Mouse (Mus musculus) lung, postnatal 4 days (tissue): ENCODE data around the gene Ccdc167.

ENCODE experiments used
- DNase-seq, 2 experiments: peaks; one replicate each; pipeline ENCODE4 v3.0.0; 2021

The Ccdc167 gene

GRCm38 (mm10) chr17:29716732-29717445, at the start of gene Ccdc167:
TSS of gene Ccdc167 (minus strand) at chr17:29717044.
- peak; percentile 96 to 97 for DNase-seq

GRCm38 (mm10) chr17:29765380-29765779, 48.5 kb upstream of the Ccdc167 start:
- DNase-seq: no peak

DNA sequence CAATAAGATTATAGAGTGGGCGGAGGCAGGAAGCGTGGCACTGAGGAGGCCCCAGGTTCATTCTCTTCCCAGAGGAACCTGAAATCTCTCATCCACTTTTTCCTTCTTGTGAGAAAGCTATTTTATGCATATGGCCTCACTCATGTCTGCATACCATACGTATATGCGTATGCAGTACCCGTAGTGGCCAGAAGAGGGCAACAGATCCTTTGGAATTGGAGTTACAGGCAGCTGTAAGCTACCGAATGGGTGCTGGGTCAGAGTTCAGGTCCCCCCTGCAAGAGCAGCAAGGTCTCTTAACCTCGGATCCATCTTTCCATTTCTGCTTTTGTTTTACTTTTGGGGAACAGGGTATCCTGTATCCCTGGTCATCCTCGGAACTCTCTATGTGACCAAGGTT, 45.7 kb upstream of the Ccdc167 start:
- peak in 1 of 2 experiments; percentile 49 for DNase-seq

GRCm38 (mm10) chr17:29761938-29762337, 45.1 kb upstream of the Ccdc167 start:
- no peak for DNase-seq

DNA sequence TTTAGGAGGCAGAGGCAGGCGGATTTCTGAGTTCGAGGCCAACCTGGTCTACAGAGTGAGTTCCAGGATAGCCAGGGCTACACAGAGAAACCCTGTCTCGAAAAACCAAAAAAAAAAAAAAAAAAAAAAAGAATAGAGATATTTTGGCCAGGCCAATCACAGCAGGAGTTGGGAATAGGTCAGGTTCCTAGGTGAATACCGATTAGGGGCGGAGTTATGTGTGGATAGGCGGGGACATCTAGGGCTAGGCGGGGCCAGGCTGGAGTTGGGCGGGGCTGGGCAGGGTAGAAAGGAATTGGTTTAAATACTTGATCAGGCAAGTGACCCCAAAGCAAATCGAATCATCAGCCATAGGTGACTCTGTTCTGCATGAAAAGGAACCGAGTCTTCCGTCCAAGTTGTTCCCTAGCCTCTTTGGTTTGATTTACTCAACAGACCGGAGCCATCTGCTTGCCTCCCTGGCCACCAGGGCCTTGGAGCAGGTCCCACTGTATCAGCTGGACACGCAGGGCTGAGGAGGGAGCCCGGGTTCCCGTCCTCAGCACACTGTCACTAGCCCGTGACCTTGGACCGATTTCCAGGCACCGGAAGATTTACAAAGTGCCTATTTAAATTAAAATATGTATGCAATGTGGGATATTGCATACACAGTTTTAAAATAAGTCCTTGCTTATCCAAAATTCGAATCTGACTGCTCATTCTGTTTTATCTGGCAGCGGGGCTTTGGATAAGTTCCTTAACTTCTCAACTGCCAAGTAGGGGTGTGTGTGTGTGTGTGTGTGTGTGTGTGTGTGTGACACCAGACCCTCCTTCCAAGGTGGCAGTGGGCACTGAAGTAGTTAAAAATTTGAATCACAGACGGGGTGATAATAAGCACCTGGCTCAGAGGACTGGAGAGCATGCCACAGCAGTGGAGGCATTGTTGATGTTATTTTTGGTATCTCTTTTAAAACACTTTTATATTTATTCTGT, 43.8 kb upstream of the Ccdc167 start:
- DNase-seq: peak; percentile 39 to 82

DNA sequence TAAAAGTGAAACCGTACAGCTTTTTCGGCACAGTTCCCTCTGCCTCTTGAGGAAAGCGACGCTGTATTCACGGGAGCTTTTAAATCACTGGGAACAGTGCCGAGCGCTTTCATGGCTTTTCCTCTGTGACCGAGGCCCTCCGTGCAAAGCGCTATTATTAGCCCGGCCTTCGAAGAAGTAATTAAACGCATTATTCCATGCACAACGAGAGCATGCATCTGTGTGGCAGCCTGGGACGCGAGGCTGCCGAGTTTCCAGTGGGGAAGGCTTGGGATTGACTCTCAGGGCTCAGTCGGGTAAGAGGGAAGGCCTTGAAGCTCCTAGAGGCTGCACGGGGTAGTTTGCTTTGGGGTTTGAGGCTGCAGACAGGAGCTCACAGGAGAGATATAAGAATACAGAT, 43.1 kb upstream of the Ccdc167 start:
- no peak for DNase-seq

- DNase-seq: no peak
These were observed 39.5 kb upstream of the Ccdc167 start for GRCm38 (mm10) chr17:29756381-29756780.

GRCm38 (mm10) chr17:29754510-29754909, 37.7 kb upstream of the Ccdc167 start:
- no peak for DNase-seq

DNA sequence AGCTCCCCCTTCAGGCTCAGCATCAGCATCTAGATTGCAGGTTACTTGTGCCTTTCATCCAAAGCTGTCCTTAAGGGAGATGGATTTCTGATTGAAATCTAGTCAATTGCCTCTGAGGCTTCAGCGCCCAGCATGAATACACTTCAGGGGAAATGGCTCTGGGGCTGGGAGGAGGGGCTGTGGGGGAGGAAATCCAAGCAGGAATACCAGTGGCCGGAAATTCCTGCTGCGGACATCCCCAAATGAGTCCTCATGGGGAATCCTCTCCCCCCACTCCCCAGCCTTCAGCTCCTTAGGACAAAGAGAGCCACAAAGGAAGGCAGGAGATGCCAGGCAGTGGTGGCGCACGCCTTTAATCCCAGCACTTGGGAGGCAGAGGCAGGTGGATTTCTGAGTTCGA, 30.6 kb upstream of the Ccdc167 start:
- DNase-seq: no peak

GRCm38 (mm10) chr17:29737849-29738804, 21.3 kb upstream of the Ccdc167 start:
- peak; percentile 73 to 85 for DNase-seq

- no peak for DNase-seq
These were observed 19.7 kb upstream of the Ccdc167 start for GRCm38 (mm10) chr17:29736448-29737014.

DNA sequence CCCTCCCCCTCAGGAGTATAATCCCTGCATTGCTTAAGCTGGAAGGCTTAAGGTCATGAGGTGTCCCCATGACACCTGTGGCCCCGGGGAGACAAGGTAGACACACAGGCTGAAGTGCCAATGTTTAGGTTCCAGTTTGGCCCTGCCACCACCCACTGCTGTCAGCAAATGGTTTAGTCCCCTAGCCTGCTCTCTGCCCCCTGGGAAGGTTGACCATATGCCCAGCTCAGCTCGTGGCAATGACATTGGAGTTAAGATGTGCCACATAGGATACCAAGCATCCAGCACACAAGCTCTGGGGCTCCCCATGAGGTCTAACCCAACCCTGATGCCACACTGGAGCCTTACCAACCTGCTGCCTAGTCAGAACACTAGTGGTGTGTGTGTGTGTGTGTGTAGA, 15.7 kb upstream of the Ccdc167 start:
- DNase-seq: no peak

DNA sequence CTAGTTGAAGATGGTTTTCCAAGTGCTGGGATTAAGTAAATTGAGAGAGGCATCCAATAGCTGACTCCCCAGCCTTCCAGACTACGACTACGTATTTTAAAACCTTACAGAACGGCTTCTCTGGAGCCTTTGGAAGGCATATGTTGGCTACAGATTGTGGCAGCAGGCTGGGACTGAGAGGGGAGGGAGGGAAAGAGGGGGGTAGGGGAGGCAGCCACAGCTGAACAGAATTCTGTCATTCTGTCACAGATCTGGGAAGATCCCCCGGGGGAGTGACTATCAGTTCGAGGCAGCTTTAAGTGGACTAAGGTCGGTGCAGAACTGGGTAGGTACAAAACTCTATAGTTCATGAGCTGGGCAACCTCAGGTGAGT, 15.1 kb upstream of the Ccdc167 start:
- DNase-seq: no peak

GRCm38 (mm10) chr17:29731266-29731952, 14.6 kb upstream of the Ccdc167 start:
- DNase-seq: no peak

- peak in 1 of 2 experiments; percentile 60 for DNase-seq
These were observed 13.8 kb upstream of the Ccdc167 start for GRCm38 (mm10) chr17:29730510-29731265.

DNA sequence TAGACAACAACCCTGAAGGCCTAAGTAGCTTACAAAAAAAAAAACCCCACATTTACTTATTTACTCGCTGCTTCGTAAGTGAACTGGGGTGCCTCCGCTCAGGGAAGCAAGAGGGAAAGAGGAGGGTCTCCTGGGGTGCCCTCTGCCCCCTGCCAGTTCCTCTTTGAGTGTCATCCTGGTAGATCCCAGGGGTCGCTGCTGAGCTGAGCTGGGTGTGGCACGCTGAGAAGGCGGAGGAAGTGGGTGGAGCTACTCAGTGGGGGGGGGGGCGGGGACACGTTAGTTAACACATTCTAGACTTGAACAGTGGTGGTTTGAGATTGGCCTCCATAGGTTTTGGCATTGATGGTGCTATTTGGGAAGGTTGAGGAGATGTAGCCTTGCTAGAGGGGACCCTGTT, 11.2 kb upstream of the Ccdc167 start:
- DNase-seq: no peak

GRCm38 (mm10) chr17:29725027-29725620, 8.3 kb upstream of the Ccdc167 start:
- no peak for DNase-seq

DNA sequence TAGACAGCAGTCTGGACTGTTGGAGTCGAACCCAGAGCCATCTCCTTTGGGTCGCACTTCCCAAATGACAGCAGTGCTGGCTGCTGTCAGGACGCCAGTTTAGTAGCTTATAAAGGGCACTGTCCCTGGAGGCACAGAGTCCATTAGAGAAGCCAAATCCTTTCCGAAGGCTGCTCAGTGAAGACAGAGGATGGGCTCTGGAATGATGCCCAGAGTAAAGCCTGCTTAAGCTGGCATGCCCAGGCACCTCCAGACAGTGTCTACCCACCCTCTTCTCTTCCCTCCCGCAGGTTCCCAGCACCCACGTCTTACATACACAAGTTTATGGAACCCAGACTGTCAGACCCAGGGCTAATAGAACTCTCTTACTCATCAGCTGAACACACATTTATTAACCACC, 7.8 kb upstream of the Ccdc167 start:
- no peak for DNase-seq

GRCm38 (mm10) chr17:29720755-29721365, 4.0 kb upstream of the Ccdc167 start:
- no peak for DNase-seq
